Mouse (Mus musculus): ENCODE measurements around the gene Snap47.

GRCm38 (mm10) chr11:59366633-59367032 is 84.4 kb downstream of the Snap47 start:
- TF ChIP-seq CTCF (IDR thresholded peaks at IDR 0.05; ENCODE audit: extremely low read depth, insufficient read depth, low read length) = 0 out of 2 replicates have a peak, but pooled peaks have one; percentile 3
- no peak for TF ChIP-seq POLR2A (IDR thresholded peaks at IDR 0.05; ENCODE audit: extremely low read depth, insufficient read depth, low read length)
